Mouse (Mus musculus) C2C12 (cell line): ENCODE measurements around the gene Cmas.

Experiments used
- CEBPB ChIP-seq: IDR thresholded peaks from one replicate; pipeline ENCODE4 v1.6.1; 2011; ENCODE audit warnings: low read depth, mild to moderate bottlenecking, control low read depth, moderate library complexity
- CTCF ChIP-seq: IDR thresholded peaks from one replicate; pipeline ENCODE4 v1.5.1; 2011; ENCODE audit not compliant: control insufficient read depth, insufficient read depth, insufficient read length
- MAX ChIP-seq: IDR thresholded peaks from one replicate; pipeline ENCODE4 v1.6.1; 2011; ENCODE audit warnings: mild to moderate bottlenecking, control low read depth
- USF1 ChIP-seq: IDR thresholded peaks from one replicate; pipeline ENCODE4 v1.6.1; 2011; ENCODE audit warnings: low read depth, mild to moderate bottlenecking, control low read depth, moderate library complexity

GRCm38 (mm10) chr6:142758562-142758961 is 2.1 kb downstream of the Cmas start:
- no peak for TF ChIP-seq CTCF
- no peak for TF ChIP-seq USF1
- TF ChIP-seq MAX = no peak
- no peak for TF ChIP-seq CEBPB
